Mouse (Mus musculus): Measurements from ENCODE around the gene Pgp.

Pgp gene

DNA sequence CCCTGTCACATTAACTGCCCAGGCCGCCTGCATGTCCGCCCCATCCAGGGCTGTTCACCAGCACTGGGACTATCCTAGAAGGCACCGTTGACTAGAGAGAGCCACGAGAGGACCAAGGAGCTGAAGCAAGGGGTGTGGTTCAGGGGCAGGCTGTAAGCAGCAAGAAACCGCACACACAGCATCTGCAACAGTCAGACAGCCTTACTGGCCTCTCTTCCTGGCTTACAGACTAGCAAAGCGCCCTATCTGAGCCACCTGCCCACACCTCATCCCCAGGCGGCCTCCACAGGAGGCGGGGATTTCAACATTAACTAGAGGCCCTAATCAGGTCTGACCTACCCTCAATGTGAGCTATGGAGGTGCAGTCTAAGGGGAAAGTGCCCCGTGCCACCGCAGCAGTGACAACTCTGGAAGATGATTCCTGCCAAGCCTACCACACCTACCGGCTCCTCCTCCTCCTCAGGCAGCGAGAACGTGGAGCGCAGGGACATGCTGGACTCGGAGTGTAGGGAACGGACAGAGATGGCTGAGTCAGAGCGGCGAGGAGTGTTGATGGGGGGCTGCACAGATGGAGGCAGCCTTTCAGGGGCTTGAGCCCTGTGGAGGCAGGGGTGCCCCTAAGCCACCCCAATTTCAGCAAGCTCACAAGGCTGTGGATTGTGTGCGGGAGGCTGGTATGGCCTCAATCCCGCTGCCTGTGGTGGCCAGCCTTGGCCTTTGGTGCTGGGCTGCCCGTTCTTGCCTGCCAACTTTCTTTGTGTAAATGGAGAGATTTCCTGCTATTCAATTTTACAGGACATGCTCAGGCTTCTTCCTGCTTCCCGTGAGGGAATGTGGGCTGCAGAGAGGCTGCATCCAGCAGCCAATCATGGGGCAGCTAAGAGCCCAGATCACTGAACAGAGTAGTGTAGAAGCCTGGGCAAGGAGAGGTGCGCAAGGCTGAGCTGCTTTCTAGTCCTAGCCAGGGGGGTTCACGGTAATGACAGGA, 44.4 kb downstream of the Pgp start:
- no peak for DNase-seq (ENCODE audit: low read depth, low spot score)

DNA sequence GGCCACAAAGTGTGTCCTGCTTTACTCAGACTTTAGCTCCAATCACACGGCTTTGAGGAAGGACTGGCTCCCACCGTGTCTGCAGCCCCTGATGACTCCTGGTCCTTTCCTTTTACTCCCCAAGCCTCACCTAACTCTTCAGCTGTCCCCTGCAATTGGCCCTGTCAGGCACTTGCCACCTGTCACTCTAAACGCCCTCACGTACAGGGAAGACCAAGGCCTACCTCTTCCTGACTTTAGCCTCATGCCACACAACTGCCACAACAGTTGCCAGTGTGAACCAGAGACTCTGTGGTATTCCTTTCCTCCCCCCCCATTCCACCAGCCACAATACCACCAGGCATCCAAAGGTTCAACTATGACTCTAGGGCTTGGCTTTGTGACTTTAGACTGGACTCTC, 50.3 kb downstream of the Pgp start:
- no peak for DNase-seq (ENCODE audit: low read depth, low spot score)
